Mouse (Mus musculus) stomach, postnatal 0 days (tissue): ENCODE data around the gene Ubald1. TPM values are rescaled to one million over a fixed set of nuclear protein-coding genes. Genes with fewer than 3 reads are reported as not detected.

Source experiments
- ATAC-seq: fragments of 200-750 bp; cut with Nextera tagmentation; 2 replicates; pipeline ENCODE4 v1.8.0; 2017; ENCODE audit not compliant: low FRiP score, low TSS enrichment
- DNase-seq: peaks from one replicate; pipeline ENCODE4 v3.0.0-alpha.2; 2016; ENCODE audit warnings: low spot score
- H3K27ac ChIP-seq: fragments of 300-500 bp; sonication (generic); replicated peaks from 2 replicates; pipeline ENCODE4 v1.5.1; 2014; ENCODE audit warnings: mild to moderate bottlenecking, control low read depth
- H3K27me3 ChIP-seq: fragments of 300-500 bp; sonication (generic); 2 replicates; pipeline ENCODE4 v1.6.1; 2014; ENCODE audit warnings: low read length; ENCODE audit not compliant: control insufficient read depth, insufficient read depth
- H3K36me3 ChIP-seq: fragments of 300-500 bp; sonication (generic); 2 replicates; pipeline ENCODE4 v1.6.1; 2014; ENCODE audit warnings: low read length, mixed read lengths; ENCODE audit not compliant: control insufficient read depth, insufficient read depth
- H3K4me1 ChIP-seq: fragments of 300-500 bp; sonication (generic); replicated peaks from 2 replicates; pipeline ENCODE4 v1.6.1; 2014; ENCODE audit warnings: antibody characterized with exemption; ENCODE audit not compliant: control insufficient read depth, insufficient read depth
- H3K4me2 ChIP-seq: fragments of 300-500 bp; sonication (generic); replicated peaks from 2 replicates; pipeline ENCODE4 v1.6.1; 2014; ENCODE audit warnings: low read depth, mild to moderate bottlenecking, control low read depth, moderate library complexity
- H3K4me3 ChIP-seq: fragments of 300-500 bp; sonication (generic); 2 replicates; pipeline ENCODE4 v1.5.1; 2014; ENCODE audit warnings: low read depth, low read length, control low read depth
- H3K9ac ChIP-seq: fragments of 300-500 bp; sonication (generic); 2 replicates; pipeline ENCODE4 v1.6.1; 2014; ENCODE audit warnings: mild to moderate bottlenecking, low read length, control low read depth, mixed read lengths
- H3K9me3 ChIP-seq: fragments of 300-500 bp; sonication (generic); 2 replicates; pipeline ENCODE4 v1.6.1; 2016; ENCODE audit warnings: low read length; ENCODE audit not compliant: control insufficient read depth
- CTCF ChIP-seq: IDR thresholded peaks from 2 replicates; pipeline ENCODE4 v1.5.1; 2016; ENCODE audit warnings: antibody characterized with exemption, low read depth, mild to moderate bottlenecking, moderate library complexity
- EP300 ChIP-seq: optimal IDR thresholded peaks from 2 replicates; pipeline ENCODE3; 2016; ENCODE audit warnings: antibody characterized with exemption
- WGBS: fragments of 180-500 bp; shearing (Covaris S2); extraction: QIAGEN DNeasy Blood & Tissue Kit; methylation state at CpG from one replicate; pipeline ENCODE4 v1.1.7; 2014; 5-methylcytosine and 5-hydroxymethylcytosine counted together
- polyA plus RNA-seq: library from polyadenylated mRNA; unstranded; fragments of >200 nt; fragmentation: Nextera tagmentation; extraction: Ambion mirVana; gene quantifications from 2 replicates; pipeline ENCODE4 v1.2.1, GENCODE M21; 2015

Gene Ubald1
- polyA plus RNA-seq, 1 experiment from 2014 or later = 32.1 TPM

- H3K36me3 ChIP-seq = no peaks in the 10 kb centered on the region
- 84% methylated on average over 5 of the region's 5 CpGs for WGBS
- H3K4me2 ChIP-seq = no peak overlapping the region
- DNase-seq (no peak), ATAC-seq (no peak)
- no peaks in the 10 kb centered on the region for H3K9me3 ChIP-seq
- no peak overlapping the region for H3K27ac ChIP-seq
- TF ChIP-seq EP300 = no peak
- TF ChIP-seq CTCF = no peak
- no peaks in the 10 kb centered on the region for H3K4me1 ChIP-seq
- H3K9ac ChIP-seq = no peak overlapping the region
- no peaks in the 10 kb centered on the region for H3K27me3 ChIP-seq
- H3K4me3 ChIP-seq = no peak overlapping the region
Measured at GRCm38 (mm10) chr16:4827639-4828038, 52.5 kb downstream of the Ubald1 start.

Other genes starting within 250 kb of the Ubald1 start
- 8.8 and 9.6 TPM in 2 replicates for gene Vasn, start 240.4 kb downstream of the Ubald1 start, polyA plus RNA-seq
- 47.0 and 49.2 TPM in 2 replicates for gene Dnaja3, start 240.3 kb downstream of the Ubald1 start, polyA plus RNA-seq
- 7.6 and 8.1 TPM in 2 replicates for gene Coro7, start 200.5 kb downstream of the Ubald1 start, polyA plus RNA-seq
- 15.5 and 17.2 TPM in 2 replicates for gene Nmral1, start 161.0 kb downstream of the Ubald1 start, polyA plus RNA-seq
- gene Hmox2, start 154.0 kb downstream of the Ubald1 start, polyA plus RNA-seq = 57.4 and 60.6 TPM in 2 replicates
- gene Cdip1, start 90.0 kb downstream of the Ubald1 start, polyA plus RNA-seq = 35.4 and 38.8 TPM in 2 replicates
- 0.23 and 0.32 TPM in 2 replicates for gene 4930562C15Rik, start 44.9 kb downstream of the Ubald1 start, polyA plus RNA-seq
- 43.0 and 44.0 TPM in 2 replicates for gene Mgrn1, start 5.9 kb upstream of the Ubald1 start, polyA plus RNA-seq
- gene Nudt16l1, start 58.4 kb upstream of the Ubald1 start, polyA plus RNA-seq = 92.9 and 93.6 TPM in 2 replicates
- 21.6 and 22.7 TPM in 2 replicates for gene Anks3, start 83.9 kb upstream of the Ubald1 start, polyA plus RNA-seq
- gene Sept12, start 117.5 kb upstream of the Ubald1 start, polyA plus RNA-seq = not detected in 2 replicates
- gene Smim22, start 127.0 kb upstream of the Ubald1 start, polyA plus RNA-seq = 112 and 114 TPM in 2 replicates
- gene Rogdi, start 133.2 kb upstream of the Ubald1 start, polyA plus RNA-seq = 36.6 and 44.7 TPM in 2 replicates
- 64.8 and 65.2 TPM in 2 replicates for gene Glyr1, start 169.5 kb upstream of the Ubald1 start, polyA plus RNA-seq
- gene Ubn1, start 169.7 kb upstream of the Ubald1 start, polyA plus RNA-seq = 9.1 and 9.3 TPM in 2 replicates